Mouse (Mus musculus) heart, embryonic 14.5 days (tissue): ENCODE results near the gene D17Wsu92e. TPM values are rescaled to one million over a fixed set of nuclear protein-coding genes. Genes with fewer than 3 reads are reported as not detected.

Source experiments
- ATAC-seq: fragments of 200-750 bp; cut with Nextera tagmentation; 2 replicates; pipeline ENCODE4 v1.8.0; 2017; ENCODE audit warnings: low read depth, moderate TSS enrichment; ENCODE audit not compliant: insufficient number of reproducible peaks, insufficient read depth, low FRiP score
- H3K27ac ChIP-seq, 2 experiments: fragments of 200-500 bp in 1 of 2; fragments of 300-500 bp in 1 of 2; sonication (generic) in 1 of 2; replicated peaks in 1 of 2; 2 replicates each; pipeline ENCODE4 v1.5.1; 2012 to 2014; ENCODE audit warnings: low read depth in 2 of 2, low read length in 2 of 2, control low read depth in 1 of 2, mild to moderate bottlenecking in 1 of 2, mixed read lengths in 1 of 2; ENCODE audit not compliant: control insufficient read depth in 1 of 2, insufficient read depth in 1 of 2
- H3K27me3 ChIP-seq: fragments of 300-500 bp; sonication (generic); 2 replicates; pipeline ENCODE4 v1.6.1; 2014; ENCODE audit warnings: mild to moderate bottlenecking, low read length, control low read depth; ENCODE audit not compliant: control insufficient read depth, insufficient read depth
- H3K36me3 ChIP-seq: fragments of 300-500 bp; sonication (generic); 2 replicates; pipeline ENCODE4 v1.6.1; 2014; ENCODE audit warnings: mild to moderate bottlenecking, control low read depth, low read length, mixed read lengths; ENCODE audit not compliant: control insufficient read depth, insufficient read depth
- H3K4me1 ChIP-seq, 2 experiments: fragments of 200-500 bp in 1 of 2; fragments of 300-500 bp in 1 of 2; sonication (generic) in 1 of 2; 2 replicates each; pipeline ENCODE4 v1.6.1; 2012 to 2014; ENCODE audit warnings: low read length in 2 of 2, control low read depth in 1 of 2, mixed read lengths in 1 of 2; ENCODE audit not compliant: control insufficient read depth in 2 of 2, insufficient read depth in 2 of 2
- H3K4me2 ChIP-seq: fragments of 300-500 bp; sonication (generic); 2 replicates; pipeline ENCODE4 v1.6.1; 2014; ENCODE audit warnings: mild to moderate bottlenecking, low read length
- H3K4me3 ChIP-seq, 2 experiments: fragments of 200-500 bp in 1 of 2; fragments of 300-500 bp in 1 of 2; sonication (generic) in 1 of 2; 2 replicates each; pipeline ENCODE4 v1.5.1; 2012 to 2014; ENCODE audit warnings: low read length in 2 of 2, mild to moderate bottlenecking in 2 of 2, control low read depth in 1 of 2, low read depth in 1 of 2, moderate library complexity in 1 of 2; ENCODE audit not compliant: control insufficient read depth in 1 of 2, insufficient read depth in 1 of 2
- H3K9ac ChIP-seq: fragments of 300-500 bp; sonication (generic); 2 replicates; pipeline ENCODE4 v1.6.1; 2014; ENCODE audit warnings: mild to moderate bottlenecking, low read length
- H3K9me3 ChIP-seq: fragments of 300-500 bp; sonication (generic); 2 replicates; pipeline ENCODE4 v1.6.1; 2016; ENCODE audit warnings: low read length, control low read depth; ENCODE audit not compliant: control insufficient read depth
- WGBS: fragments of 180-500 bp; shearing (Covaris S2); extraction: QIAGEN DNeasy Blood & Tissue Kit; methylation state at CpG from one replicate; pipeline ENCODE4 v1.1.7; 2014; 5-methylcytosine and 5-hydroxymethylcytosine counted together
- polyA plus RNA-seq: library from polyadenylated mRNA; unstranded; fragments of >200 nt; fragmentation: Nextera tagmentation; extraction: Ambion mirVana; gene quantifications from 2 replicates; pipeline ENCODE4 v1.2.1, GENCODE M21; 2014

The D17Wsu92e gene
- polyA plus RNA-seq, 1 experiment from 2014 or later, result 15.4 TPM

DNA sequence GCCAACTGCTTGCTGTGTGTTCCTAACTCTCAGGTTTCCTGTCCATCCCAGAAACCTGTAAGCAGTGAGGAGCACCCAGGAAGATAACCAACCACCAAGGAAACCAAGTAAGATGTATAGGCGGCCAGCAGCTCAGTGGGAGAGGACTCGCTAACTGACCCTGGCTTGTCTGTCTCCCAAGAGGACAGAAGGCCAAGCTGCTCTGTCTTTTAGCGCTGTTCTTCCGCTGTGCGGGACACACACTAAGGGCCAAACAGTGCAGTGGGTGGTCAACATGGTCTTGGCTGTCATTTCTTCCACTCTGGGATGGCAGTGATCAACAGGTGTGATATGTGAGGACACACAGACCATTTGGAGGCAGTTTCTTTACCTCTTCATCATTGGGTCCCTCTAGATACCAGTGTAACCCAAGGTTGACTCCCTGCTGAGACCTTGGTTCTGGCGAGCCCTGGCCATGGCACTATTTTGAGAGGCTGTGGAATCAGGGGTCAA, 70.0 kb downstream of the D17Wsu92e start:
- Histone ChIP-seq H3K36me3 (peaks cover 12% of the 10 kb centered on the region), H3K9me3 (no peaks in the 10 kb centered on the region), H3K9ac (no peak overlapping the region), H3K27ac (no peak overlapping the region), H3K4me3 (no peak overlapping the region), H3K4me1 (no peaks in the 10 kb centered on the region; a peak in 1 of 4 replicates), H3K4me2 (no peak overlapping the region), H3K27me3 (no peaks in the 10 kb centered on the region)
- 91% methylated on average over 6 of the region's 6 CpGs for WGBS
- no peak for ATAC-seq

DNA sequence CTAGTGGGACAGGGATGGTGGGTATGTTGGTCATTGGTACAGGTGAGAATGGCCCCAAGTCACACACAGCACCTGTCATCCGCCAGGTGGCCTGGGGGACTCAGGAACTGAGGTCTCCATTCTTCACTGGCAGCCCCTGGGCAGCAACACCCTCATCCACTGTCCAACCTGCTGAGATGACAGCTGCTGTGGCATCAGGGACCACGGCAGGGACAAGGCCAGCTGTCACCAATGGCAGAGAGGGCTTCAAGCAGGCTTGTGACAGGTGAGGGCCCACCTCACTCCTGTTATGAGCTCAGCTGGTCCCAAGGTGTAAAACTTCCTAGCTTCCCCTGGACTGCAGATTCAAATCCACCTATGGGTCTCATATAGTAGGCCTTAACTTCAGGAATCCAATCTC, 72.3 kb downstream of the D17Wsu92e start:
- Histone ChIP-seq H3K27me3 (no peaks in the 10 kb centered on the region), H3K4me3 (no peak overlapping the region), H3K9me3 (no peaks in the 10 kb centered on the region), H3K9ac (no peak overlapping the region), H3K27ac (no peak overlapping the region), H3K4me1 (no peaks in the 10 kb centered on the region; a peak in 1 of 4 replicates), H3K36me3 (peaks cover 4% of the 10 kb centered on the region), H3K4me2 (no peak overlapping the region)
- no peak for ATAC-seq
- WGBS, result 96% methylated on average over 2 of the region's 2 CpGs

DNA sequence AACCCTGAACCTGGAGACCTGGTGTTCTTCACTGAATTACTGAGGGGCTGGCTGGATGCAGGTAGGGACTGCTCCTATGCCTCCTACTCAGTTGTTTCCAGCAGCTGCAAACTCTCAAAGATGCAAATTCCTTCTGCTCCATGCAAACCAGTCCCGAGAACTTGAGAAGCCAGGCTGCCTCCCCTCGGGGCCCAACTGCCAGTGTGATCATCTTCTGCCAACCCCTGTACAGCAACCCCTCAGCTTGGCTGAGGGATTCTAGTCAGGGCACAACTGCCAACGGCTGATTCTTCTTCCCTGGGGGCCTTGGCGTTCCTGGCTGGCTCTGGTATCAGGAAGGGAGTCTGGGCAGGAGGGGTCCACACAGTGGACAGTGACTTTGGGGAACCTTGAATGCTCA, 74.0 kb downstream of the D17Wsu92e start:
- H3K36me3 ChIP-seq, result no peaks in the 10 kb centered on the region
- no peak for ATAC-seq
- WGBS, result 57% methylated on average over 4 of the region's 4 CpGs

DNA sequence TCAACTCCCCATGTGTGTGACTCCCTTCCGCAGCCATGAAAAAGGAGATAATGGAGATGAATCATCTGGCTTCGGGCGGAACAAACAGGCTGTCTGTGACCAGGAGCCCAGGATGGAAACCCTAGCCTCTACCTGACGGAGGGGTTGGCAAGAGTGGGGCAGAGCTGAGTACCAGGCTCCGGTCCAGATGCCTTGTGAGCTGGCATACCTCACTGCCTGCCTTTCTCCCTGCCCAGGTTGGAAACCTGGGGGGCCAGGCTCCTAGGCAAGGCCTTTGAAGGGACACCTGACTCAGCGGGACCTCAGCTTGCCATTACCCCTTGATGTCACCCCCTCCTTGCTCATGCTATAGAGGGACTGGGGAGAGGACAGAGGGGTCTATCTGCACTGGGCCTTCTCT, 79.5 kb downstream of the D17Wsu92e start:
- no peak overlapping the region for H3K27ac ChIP-seq
- no peak overlapping the region for H3K4me2 ChIP-seq
- no peaks in the 10 kb centered on the region for H3K9me3 ChIP-seq
- H3K9ac ChIP-seq, result no peak overlapping the region
- H3K4me3 ChIP-seq, result no peak overlapping the region
- ATAC-seq, result no peak
- no peaks in the 10 kb centered on the region for H3K27me3 ChIP-seq
- peaks cover 0 to 2% of the 10 kb centered on the region in 2 experiments; a peak in 1 of 4 replicates for H3K4me1 ChIP-seq
- WGBS, result 82% methylated on average over 6 of the region's 6 CpGs
- H3K36me3 ChIP-seq, result no peaks in the 10 kb centered on the region

More for the DNA sequence above, 74.0 kb downstream of the D17Wsu92e start:
- Histone ChIP-seq H3K4me3 (no peak overlapping the region), H3K9me3 (no peaks in the 10 kb centered on the region), H3K27ac (no peak overlapping the region), H3K27me3 (no peaks in the 10 kb centered on the region), H3K4me1 (peaks cover 0 to 2% of the 10 kb centered on the region in 2 experiments; a peak in 1 of 4 replicates), H3K9ac (no peak overlapping the region), H3K4me2 (no peak overlapping the region)

DNA sequence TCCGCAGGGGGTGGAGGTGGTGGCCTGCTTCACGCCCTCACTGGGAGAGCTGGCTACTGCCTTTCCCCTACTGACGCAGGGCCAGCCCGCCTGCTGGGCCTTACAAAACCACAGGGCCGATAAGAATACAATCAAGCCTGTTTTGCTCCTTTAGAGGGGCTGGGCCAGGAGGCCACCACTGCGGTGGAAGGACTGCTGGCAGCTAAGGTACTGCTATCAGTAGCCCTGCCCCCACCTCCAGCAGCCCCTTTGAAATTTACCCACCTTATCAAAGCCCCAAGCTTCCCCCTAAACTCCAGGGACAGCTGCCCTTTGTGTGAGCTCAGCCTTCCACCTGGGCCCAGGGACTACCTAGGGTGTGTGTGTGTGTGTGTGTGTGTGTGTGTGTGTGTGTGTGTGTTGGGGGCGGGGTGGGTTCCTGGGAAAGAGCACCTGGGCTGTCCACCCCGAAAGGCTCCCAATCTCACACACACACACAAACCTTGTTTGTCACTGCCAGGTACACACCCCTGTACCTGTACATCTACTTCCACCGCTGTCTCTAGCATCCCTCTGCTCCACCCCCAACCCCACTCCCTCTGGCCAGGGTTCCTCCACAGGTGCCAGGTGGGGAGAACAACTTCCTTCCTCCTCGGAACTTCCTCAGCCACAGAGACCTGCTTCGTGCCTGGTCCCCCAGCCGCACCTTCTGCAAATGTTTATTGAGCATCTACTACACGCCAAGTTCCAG, 85.9 kb downstream of the D17Wsu92e start:
- H3K9me3 ChIP-seq, result no peaks in the 10 kb centered on the region
- no peak overlapping the region for H3K9ac ChIP-seq
- H3K4me1 ChIP-seq, result peaks cover 9 to 14% of the 10 kb centered on the region in 2 experiments; a peak in 3 of 4 replicates
- 18% methylated on average over 13 of the region's 13 CpGs for WGBS
- no peaks in the 10 kb centered on the region for H3K36me3 ChIP-seq
- no peak for ATAC-seq
- H3K27me3 ChIP-seq, result no peaks in the 10 kb centered on the region
- H3K27ac ChIP-seq, result no peak overlapping the region
- H3K4me2 ChIP-seq, result no peak overlapping the region
- H3K4me3 ChIP-seq, result no peak overlapping the region

DNA sequence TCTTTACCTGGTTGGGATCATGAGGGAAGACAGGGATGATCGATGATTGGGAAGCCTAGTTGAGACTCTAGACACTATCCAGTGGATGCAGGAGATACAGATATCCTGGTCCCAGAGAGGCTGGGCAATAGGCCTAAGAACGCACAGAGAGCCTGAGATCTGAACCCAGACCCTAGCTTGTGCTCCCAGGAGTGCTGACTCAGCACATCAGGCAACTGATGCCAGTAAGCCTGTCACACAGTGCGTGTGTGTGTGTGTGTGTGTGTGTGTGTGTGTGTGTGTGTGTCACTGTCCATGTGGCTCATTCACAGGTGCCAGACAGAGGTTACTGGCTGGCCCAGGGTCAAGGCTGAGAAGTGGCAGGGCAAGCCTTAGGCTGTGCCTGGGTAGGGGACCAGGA, 87.8 kb downstream of the D17Wsu92e start:
- Histone ChIP-seq H3K27me3 (no peaks in the 10 kb centered on the region), H3K4me2 (no peak overlapping the region), H3K36me3 (no peaks in the 10 kb centered on the region), H3K9me3 (no peaks in the 10 kb centered on the region), H3K4me1 (peaks cover 9 to 14% of the 10 kb centered on the region in 2 experiments; a peak in 3 of 4 replicates), H3K4me3 (no peak overlapping the region), H3K27ac (no peak overlapping the region), H3K9ac (no peak overlapping the region)
- no peak for ATAC-seq
- 72% methylated on average over 2 of the region's 3 CpGs for WGBS

DNA sequence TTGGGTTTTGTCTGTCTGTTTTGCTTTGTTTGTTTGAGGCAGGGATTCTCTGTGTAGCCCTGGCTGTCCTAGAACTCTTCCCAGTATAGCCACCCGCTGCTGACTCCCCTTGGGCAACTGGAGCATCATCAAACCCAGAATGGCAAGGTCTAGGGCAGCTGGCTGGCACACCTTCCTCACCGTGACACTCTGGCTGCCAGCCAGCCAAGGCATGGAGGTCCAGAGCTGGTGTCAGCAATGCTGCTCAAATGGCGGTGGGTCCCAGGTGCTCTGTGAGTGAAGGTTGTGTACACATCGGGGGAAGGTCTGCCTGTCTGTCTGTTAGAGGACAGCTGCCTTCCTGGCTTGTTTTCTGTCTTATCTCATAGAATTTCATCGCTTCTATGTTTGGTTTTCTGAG, 88.3 kb downstream of the D17Wsu92e start:
- WGBS, result 51% methylated on average over 5 of the region's 5 CpGs
- ATAC-seq, result no peak

More for the DNA sequence above, 88.3 kb downstream of the D17Wsu92e start:
- Histone ChIP-seq H3K4me1 (peaks cover 9 to 14% of the 10 kb centered on the region in 2 experiments; a peak in 3 of 4 replicates), H3K27me3 (no peaks in the 10 kb centered on the region), H3K36me3 (no peaks in the 10 kb centered on the region), H3K9ac (no peak overlapping the region), H3K9me3 (no peaks in the 10 kb centered on the region), H3K4me2 (no peak overlapping the region), H3K27ac (no peak overlapping the region), H3K4me3 (no peak overlapping the region)
